Mouse (Mus musculus) spleen, adult 2 months (tissue): Measurements from ENCODE around the gene Slc24a4.

Source experiments
- CTCF ChIP-seq: fragments of 200-500 bp; IDR thresholded peaks from 2 replicates; pipeline ENCODE4 v1.5.1; 2011; ENCODE audit warnings: mild to moderate bottlenecking, inconsistent platforms; ENCODE audit not compliant: insufficient read depth, insufficient read length, insufficient replicate concordance; ENCODE audit errors: extremely low read depth
- POLR2A ChIP-seq: fragments of 200-500 bp; IDR thresholded peaks from 2 replicates; pipeline ENCODE4 v1.6.1; 2011; ENCODE audit warnings: low read depth, low read length, inconsistent platforms

GRCm38 (mm10) chr12:102296967-102297366 is 168.4 kb downstream of the Slc24a4 start:
- TF ChIP-seq POLR2A = no peak
- TF ChIP-seq CTCF = no peak
